Mouse (Mus musculus) embryo, embryonic 11.5 days (tissue): ENCODE measurements around the gene Matn4.
A peak's percentile ranks its signal among the peaks of the same experiment; 100 is the strongest.

Experiments
- DNase-seq: peaks from one replicate; pipeline ENCODE4 v3.0.0-alpha.2; 2012; ENCODE audit warnings: low read depth, low spot score

The Matn4 gene

DNA sequence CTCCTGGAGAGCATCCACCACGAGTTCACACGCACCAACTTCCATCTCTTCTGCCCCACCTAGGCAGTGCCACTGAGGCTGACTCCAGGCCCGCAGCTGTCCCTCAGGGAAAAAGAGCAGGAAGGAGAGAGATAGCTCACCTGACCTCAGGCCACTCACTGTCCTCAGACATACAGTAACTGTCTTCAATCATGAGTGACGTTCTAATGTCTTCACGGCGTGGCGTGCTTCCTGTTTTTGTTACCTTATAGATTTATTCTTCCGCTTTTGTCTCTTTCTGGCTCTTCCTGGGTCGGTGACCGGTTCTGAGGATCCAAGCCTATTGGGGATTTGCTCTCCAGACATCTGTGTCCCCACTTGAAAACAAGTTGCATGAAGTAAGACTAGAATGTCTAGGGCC, 9.6 kb upstream of the Matn4 start:
- DNase-seq = no peak

DNA sequence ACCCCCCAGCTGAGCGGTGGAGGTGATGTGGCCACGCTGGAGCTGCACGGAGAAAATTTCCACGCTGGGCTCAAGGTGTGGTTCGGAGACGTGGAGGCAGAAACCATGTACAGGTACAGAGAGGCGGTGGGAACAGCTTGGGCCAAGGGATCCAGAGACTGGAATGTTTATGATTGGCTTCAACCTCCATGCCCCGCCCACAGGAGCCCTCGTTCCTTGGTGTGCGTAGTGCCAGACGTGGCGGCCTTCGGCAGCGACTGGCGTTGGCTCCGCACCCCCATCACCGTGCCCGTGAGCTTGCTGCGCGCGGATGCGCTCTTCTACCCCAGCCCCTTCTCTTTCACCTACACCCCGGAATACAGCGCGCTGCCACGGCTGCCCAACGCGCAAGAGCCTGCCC, 9.2 kb upstream of the Matn4 start:
- DNase-seq = no peak

- peak; percentile 75 for DNase-seq
Measured at GRCm38 (mm10) chr2:164407708-164408107, 2.7 kb upstream of the Matn4 start.

GRCm38 (mm10) chr2:164405519-164405918, 559 bp upstream of the Matn4 start:
- no peak for DNase-seq

- no peak for DNase-seq
Measured at GRCm38 (mm10) chr2:164404082-164404990, 624 bp downstream of the Matn4 start.

- DNase-seq = no peak
Measured at GRCm38 (mm10) chr2:164403396-164404081, 1.4 kb downstream of the Matn4 start.

GRCm38 (mm10) chr2:164402906-164403305, 2.1 kb downstream of the Matn4 start, which contains the start of gene Rbpjl:
Gene Rbpjl (plus strand): TSS chr2:164403141.
- DNase-seq = peak; percentile 66

GRCm38 (mm10) chr2:164396911-164397310, 8.0 kb downstream of the Matn4 start:
- DNase-seq = no peak

DNA sequence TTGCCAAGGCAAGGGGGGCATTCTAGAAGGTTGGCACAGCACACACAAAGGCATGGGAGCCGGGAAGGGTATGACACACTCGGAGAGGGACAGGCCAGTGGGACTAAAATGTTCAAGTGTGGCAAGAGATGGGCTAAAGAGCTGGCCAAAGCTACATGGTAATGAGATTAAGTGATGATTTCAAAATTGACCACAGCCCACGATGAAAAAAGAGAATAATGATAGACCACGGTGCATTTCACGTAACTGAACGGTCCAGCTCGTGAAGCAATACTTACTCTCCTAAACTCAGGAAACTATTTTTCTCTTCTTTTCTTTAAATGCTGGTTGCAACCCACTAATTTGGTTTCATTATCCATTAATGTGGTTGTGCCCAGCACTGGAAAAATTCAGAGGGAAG, 8.9 kb downstream of the Matn4 start:
- no peak for DNase-seq

DNA sequence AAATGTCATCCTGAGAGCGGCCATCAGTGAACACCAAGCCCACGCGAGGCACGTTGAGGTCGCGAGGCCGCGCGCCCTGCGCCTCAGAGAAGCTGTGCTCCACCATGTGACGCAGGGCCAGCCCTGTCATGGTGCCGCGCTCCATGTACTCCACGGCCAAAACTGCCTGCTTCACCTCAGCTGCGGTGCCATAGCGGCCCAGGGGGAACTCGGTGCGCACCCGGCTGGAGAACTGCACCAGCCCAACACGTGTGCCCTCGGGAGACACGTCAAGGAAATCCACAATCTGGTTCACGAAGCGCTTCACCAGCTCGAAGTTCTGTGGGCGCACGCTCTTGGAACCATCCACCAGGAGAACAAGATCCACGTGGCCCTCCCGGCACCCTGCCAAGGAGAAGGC, 11.8 kb downstream of the Matn4 start:
- no peak for DNase-seq

DNA sequence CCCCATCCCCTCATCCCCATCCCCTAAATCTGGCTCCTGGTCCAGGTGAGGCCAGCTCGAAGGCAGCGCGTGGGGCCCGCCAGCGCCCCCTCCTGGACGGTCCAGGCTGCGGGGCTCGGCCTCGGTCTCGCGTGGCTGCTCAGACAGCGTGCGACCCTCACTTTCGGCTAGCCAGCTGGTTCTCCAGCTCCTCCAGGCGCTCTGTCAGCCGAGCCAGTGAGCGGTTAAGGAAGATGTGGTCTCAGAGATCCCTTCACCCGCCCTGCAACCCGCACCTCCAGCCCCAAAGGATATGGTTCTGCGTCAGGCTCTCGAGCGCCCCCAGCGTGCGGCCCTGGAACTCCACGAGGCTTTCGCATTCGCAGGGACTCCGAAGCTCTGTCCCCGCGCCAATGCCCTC, 15.5 kb downstream of the Matn4 start:
- DNase-seq = peak; percentile 72

DNA sequence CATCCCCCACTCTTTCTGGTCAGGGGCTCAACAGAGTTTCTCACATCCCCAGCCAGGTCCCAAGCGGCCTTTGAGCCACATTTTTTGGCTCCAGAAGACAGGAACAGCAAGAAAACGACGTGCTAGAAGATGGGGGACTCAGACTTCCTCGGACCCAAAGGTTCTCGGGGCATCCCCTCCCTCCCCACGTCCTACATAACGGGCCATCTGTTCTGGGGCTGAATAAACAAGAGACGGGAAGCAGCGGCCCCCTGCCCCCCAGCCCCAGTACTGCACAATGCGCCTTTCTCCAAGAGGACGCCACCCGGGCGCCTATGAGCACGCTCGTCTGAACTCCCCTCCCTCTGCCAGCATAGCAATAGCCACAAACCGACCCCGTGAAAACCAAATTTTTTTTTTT, 15.9 kb downstream of the Matn4 start, which contains the start of gene Slpi:
Slpi (minus strand) TSS at position 76 of the 400 bp plus-strand sequence.
- no peak for DNase-seq

DNA sequence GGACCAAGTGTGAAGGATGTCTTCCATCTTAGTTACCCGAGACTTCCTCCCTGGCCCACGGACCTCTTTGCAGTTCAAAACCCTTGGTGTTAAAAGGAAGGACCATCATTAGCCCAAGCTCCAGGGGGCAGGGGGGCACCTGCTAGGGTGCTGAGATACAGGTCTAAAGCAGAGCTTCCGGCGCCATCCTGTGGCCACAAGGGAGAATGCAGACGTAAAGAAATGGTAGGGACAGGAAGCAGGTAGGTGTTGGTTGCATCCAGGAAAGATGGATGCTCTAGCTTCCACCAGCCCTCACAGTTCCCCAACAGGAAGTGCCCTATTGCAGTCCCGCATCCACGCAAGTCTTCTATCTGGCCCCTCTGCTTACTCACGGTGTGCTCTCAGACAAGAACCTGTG, 18.0 kb downstream of the Matn4 start:
- no peak for DNase-seq

- DNase-seq = no peak
Measured at GRCm38 (mm10) chr2:164385927-164386763, 18.8 kb downstream of the Matn4 start.

DNA sequence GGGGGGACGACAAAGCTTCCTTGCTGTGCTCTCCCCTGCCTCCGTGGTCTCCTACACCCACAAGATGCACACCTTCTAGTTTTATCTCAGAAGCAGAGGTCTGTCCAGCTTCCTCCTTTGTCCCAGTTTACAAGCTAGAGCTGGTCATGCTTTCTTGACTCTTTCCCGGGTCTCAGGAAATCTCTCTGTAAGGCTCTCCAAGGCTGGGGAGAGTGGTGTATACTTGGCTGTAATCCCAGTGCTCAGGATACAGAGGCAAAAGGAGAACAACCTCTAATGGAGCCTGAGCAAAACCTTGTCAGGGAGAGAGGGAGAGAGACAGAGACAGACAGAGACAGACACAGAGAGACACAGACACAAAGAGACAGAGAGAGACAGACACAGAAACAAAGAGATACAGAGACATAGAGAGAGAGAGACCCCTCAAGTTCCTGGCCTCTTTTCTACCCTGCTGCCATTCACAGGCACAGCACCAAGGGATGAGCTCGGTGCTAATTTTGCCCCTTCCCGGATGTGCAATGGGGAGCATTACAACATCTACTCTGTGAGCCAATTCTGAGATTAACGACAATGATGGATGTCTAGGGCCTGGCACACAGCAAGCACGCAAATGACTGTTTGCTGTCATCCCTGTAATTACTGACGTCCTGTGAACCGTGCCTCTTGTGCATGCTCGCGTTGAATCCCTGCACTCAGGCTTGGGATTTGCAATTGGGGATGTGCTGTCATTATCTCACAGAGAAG, 21.1 kb downstream of the Matn4 start:
- DNase-seq = no peak

- no peak for DNase-seq
Measured at GRCm38 (mm10) chr2:164382971-164383370, 22.0 kb downstream of the Matn4 start.

- no peak for DNase-seq
Measured at GRCm38 (mm10) chr2:164381726-164382125, 23.2 kb downstream of the Matn4 start.

GRCm38 (mm10) chr2:164377478-164378426, 27.2 kb downstream of the Matn4 start:
- DNase-seq = no peak

DNA sequence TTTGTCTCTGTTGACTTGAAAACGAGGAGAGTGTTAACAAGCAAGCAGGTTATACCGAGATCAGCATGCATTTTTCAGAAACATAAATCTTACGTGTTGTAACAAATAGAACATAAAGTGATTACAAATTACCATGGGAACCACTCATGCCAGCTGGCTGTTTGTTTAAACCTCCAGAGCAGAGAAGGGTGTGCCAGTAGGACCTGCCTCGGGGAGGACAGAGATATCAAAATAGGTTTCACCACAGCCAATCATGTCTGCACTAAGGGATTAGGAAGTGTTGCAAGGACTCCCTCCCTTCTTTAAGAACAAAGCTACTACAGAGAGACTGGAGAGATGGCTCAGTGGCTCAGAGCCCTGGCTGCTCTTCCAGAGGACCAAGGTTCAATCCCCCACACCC, 31.8 kb downstream of the Matn4 start:
- no peak for DNase-seq
